Mouse (Mus musculus) megakaryocyte, embryonic 14.5 days (primary cell): Measurements from ENCODE around the gene Nkx1-2. TPM values are rescaled to one million over a fixed set of nuclear protein-coding genes. Genes with fewer than 3 reads are reported as not detected.

Experiments used
- H3K27me3 ChIP-seq: replicated peaks from 2 replicates; pipeline ENCODE3; 2012; ENCODE audit warnings: inconsistent platforms
- H3K36me3 ChIP-seq: replicated peaks from 2 replicates; pipeline ENCODE3; 2012; ENCODE audit warnings: low read length, inconsistent platforms, mixed read lengths
- H3K4me1 ChIP-seq: 2 replicates; pipeline ENCODE4 v1.6.1; 2012; ENCODE audit warnings: inconsistent platforms
- H3K4me3 ChIP-seq: replicated peaks from 2 replicates; pipeline ENCODE3; 2012; ENCODE audit warnings: moderate library complexity, mild to moderate bottlenecking, inconsistent platforms
- H3K9me3 ChIP-seq: 2 replicates; pipeline ENCODE4 v1.6.1; 2012; ENCODE audit warnings: inconsistent platforms
- FLI1 ChIP-seq: IDR thresholded peaks from 2 replicates; pipeline ENCODE4 v1.6.1; 2012; ENCODE audit warnings: low read length, inconsistent platforms, mixed read lengths
- GATA1 ChIP-seq: IDR thresholded peaks from 3 replicates; pipeline ENCODE4 v1.6.1; 2012; ENCODE audit warnings: mixed read lengths, low read length, inconsistent platforms, borderline replicate concordance
- polyA plus RNA-seq: library from polyadenylated mRNA; stranded (reverse); fragments of >175 nt; gene quantifications from 2 replicates; pipeline ENCODE4 v1.2.3, GENCODE M21; 2012; ENCODE audit warnings: low replicate concordance; ENCODE audit not compliant: insufficient read depth

Nkx1-2 gene
- not detected in 2 replicates for polyA plus RNA-seq

DNA sequence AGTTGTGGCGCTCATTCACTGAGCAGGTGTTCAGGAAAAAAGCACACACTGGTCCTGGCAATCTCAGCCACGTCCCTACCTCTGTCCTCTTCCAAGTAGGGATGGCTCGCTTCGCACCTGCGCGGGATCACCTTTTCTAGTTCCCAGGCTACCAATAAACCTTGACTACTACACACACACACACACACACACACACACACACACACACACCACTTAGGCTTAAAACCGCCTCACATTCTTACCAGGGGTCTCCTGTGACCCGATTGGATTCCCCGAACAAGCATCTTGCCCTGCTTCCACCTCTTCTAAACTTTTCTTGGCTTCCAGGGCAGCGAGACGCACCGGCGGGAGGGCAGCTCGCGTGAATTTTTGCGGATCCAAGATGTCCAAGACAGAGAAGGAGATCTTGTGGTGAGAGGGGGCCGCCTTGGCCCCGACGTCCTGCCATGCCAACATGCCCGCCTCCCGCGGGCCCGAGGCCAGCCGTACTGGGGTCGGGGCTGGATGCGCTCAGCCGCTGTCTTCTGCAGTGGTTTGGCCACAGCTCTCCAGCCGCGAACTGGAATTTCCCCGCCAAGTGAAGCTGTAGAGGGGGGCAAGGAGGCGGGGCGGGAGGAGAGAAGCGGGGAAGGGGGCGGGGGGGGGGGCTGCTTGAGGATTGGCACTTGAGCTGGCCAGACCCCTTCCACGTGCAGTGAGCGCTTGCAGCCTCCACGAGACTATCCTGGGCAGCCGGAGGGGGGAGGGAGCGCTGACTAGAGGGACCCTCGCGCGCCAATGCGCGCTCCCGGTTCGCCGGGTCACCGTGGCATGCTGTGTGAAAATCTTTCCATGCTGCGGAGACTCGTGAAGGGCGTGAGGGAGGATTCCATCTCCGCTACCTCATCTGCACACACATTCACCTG is at the start of gene Nkx1-2:
Gene Nkx1-2 (minus strand): TSS at position 567 of the 905 bp plus-strand sequence.
- Histone ChIP-seq H3K27me3 (peaks cover 97% of the 10 kb centered on the region), H3K4me3 (peak within 1 kb of the TSS; percentile 75), H3K4me1 (peaks cover 40% of the 10 kb centered on the region)

DNA sequence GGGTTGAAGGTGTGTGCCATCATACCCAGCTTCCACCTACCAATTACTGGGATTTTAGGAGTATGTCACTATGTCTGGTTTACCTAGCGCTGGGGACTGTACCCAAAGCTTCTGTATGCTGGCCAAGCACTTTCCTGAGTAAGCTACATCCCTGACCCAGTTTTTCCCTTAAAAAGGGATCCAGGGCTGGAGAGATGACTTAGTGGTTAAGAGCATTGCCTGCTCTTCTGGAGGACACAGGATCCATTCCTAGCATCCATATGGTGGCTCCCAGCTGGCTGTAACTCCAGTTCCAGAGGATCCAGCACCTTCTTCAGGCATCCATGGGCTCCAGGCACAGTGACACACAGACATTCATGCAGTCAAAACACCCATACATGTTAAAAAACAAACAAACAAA is 47.1 kb upstream of the Nkx1-2 start:
- TF ChIP-seq GATA1 (no peak), FLI1 (no peak)
- H3K4me1 ChIP-seq, result peaks cover 12% of the 10 kb centered on the region
- no peaks in the 10 kb centered on the region for H3K36me3 ChIP-seq
- no peaks in the 10 kb centered on the region for H3K9me3 ChIP-seq
- peaks cover 20% of the 10 kb centered on the region for H3K27me3 ChIP-seq
- no peak overlapping the region for H3K4me3 ChIP-seq

More for the DNA sequence above, at the start of gene Nkx1-2:
- TF ChIP-seq FLI1 (no peak), GATA1 (no peak)
- no peaks in the 10 kb centered on the region for H3K9me3 ChIP-seq
- no peaks in the 10 kb centered on the region for H3K36me3 ChIP-seq

DNA sequence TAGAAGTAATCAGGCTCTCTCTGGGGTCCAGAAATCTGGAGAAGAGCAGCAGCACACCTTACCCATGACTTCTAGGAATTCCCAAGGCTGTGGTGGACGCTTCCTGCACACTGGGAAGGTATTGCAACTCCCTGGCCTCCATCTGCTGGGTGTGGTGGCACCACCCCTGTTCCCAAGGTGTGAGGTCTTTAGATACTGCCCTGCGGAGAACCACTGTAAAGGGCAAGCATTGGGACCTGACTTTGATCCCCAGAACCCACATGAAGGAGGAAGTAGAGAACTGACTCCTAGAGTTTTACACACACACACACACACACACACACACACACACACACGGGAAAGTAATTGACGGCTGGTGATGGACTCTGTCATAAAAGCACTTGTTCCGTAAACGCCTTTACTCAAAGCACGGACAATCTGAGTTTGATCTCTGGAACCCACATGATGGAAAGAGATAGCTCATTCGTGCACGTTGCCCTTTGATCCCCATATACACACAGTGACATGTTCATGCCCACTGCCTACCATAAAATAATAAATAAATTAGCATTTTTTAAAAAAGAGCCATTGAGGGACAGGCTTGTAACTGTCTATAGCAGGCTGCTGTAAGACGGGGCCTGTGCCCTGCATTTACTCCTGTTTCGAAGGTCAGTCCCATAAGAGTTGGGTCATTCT is 45.3 kb upstream of the Nkx1-2 start:
- TF ChIP-seq GATA1 (no peak), FLI1 (no peak)
- Histone ChIP-seq H3K36me3 (no peaks in the 10 kb centered on the region), H3K27me3 (peaks cover 25% of the 10 kb centered on the region), H3K9me3 (no peaks in the 10 kb centered on the region), H3K4me3 (no peak overlapping the region), H3K4me1 (peaks cover 17% of the 10 kb centered on the region)

DNA sequence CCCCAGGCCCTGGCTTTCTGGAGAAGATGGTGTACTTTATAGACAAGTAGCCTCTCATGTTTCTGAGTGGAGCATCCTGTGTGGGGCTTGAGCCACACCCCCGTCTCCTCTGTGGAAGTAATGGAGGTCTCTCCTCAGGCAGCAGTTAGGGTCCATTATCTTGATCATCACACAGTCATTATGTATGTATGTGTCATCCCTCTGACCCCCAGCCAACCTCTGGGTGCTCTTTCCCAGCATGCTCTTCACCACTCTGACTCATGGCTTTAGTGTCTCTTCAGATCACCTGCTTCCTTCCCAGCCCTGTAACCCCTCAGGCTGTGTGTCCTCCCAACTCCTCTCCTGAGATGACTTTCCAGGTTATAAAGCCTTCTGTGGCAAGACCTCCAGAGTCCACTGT is 42.2 kb upstream of the Nkx1-2 start:
- Histone ChIP-seq H3K27me3 (peaks cover 25% of the 10 kb centered on the region), H3K4me3 (no peak overlapping the region), H3K36me3 (no peaks in the 10 kb centered on the region), H3K4me1 (peaks cover 32% of the 10 kb centered on the region), H3K9me3 (no peaks in the 10 kb centered on the region)
- no peak for TF ChIP-seq FLI1

DNA sequence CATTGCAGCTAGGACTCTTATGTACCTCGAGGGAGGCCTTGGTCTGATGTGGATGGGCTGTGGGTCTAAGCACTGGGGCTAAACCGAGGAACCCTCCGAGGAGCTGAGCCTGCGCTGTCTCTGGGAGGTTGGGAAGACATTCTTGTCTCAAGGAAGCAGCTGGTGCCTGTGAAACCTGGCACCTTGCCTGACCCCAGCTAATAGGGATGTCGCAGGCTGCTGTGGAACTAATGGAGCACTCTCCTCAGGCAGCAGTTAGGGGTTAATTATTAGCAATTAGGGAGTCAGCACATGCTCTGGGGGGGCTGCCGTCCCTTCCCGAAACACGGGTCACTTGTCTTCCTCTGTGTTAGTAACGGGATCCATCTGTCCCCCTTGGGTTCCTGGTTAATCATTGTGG is 41.5 kb upstream of the Nkx1-2 start:
- peaks cover 32% of the 10 kb centered on the region for H3K4me1 ChIP-seq
- H3K9me3 ChIP-seq, result no peaks in the 10 kb centered on the region
- TF ChIP-seq FLI1 (no peak), GATA1 (no peak)
- H3K36me3 ChIP-seq, result no peaks in the 10 kb centered on the region
- H3K27me3 ChIP-seq, result peaks cover 22% of the 10 kb centered on the region
- H3K4me3 ChIP-seq, result no peak overlapping the region

DNA sequence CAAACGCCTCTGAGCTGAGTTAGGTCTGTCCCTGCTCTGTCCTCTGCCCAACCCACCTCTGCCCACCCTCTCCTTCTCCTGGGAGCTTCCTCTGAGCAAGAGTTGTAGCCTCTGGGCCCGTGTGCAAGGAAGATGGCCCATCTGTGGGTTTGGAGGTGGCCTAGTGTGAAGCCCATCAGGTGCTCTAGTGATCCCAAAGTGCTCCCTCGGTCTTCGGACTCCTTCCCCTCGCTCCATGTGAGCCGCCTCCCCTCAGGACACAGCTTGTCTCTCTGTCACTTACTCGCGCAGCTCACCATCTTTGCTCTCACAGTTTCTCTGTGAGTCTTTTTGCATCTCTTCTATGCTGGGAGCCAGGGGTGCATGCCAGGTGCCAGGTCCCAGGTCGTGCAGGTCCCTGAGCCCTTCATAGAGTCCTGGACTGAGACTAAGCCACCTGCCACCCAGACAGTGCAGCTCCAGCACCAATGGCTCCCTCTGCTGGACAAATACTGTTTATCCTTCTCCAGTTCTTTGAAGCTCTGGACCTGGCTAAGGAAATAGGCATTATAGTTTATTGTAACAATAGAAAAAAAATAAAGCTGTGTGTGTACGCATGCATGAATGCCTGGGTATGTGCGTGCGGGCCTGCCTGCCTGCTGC is 39.1 kb upstream of the Nkx1-2 start:
- Histone ChIP-seq H3K27me3 (peaks cover 22% of the 10 kb centered on the region), H3K36me3 (no peaks in the 10 kb centered on the region), H3K9me3 (no peaks in the 10 kb centered on the region), H3K4me3 (no peak overlapping the region), H3K4me1 (peaks cover 39% of the 10 kb centered on the region)
- TF ChIP-seq GATA1, result no peak
- TF ChIP-seq FLI1, result no peak

DNA sequence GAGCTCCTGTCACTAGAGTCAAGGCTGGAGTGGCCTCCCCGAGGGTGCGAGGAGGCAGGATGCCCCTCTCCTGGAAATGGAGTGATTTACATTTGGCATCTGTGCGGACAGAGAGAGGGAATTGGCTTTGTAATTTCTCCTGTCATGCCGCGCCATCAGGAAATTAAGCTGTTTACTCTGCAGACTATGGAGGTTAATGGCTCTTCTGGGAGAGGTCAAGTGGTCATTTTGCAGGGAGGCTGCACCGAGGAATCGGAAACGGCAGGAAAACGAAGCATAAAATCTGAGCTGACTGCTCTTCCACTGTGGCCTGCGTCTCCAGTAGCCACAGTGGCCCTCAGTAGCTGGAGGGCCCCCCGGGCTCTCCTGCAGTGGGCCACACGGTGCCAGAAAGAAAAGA is 37.9 kb upstream of the Nkx1-2 start:
- H3K4me1 ChIP-seq, result peaks cover 52% of the 10 kb centered on the region
- H3K9me3 ChIP-seq, result no peaks in the 10 kb centered on the region
- TF ChIP-seq FLI1 (no peak), GATA1 (no peak)
- no peak overlapping the region for H3K4me3 ChIP-seq
- H3K27me3 ChIP-seq, result peaks cover 22% of the 10 kb centered on the region
- H3K36me3 ChIP-seq, result no peaks in the 10 kb centered on the region

DNA sequence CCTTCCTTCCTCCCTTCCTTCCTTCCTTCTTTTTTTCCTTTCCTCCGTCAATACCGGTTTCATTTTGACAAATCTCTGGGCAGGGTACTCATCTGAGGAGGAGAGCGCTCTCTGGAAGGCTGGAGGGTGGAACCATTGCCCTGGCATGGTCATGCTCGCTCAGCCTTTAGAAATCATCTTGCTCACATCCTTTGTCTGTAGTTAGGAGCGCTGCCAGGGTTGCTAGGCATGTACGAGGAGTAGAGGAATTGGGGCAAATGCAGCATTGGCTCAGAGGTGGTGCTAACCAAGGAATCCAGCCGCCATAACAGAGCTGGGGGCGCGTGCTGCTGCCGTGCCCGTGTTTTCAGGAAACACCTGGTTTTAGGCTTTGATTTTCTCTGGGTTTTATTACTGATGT is 31.9 kb upstream of the Nkx1-2 start:
- H3K36me3 ChIP-seq, result no peaks in the 10 kb centered on the region
- TF ChIP-seq FLI1 (no peak), GATA1 (no peak)
- H3K9me3 ChIP-seq, result no peaks in the 10 kb centered on the region
- peaks cover 63% of the 10 kb centered on the region for H3K4me1 ChIP-seq
- peaks cover 28% of the 10 kb centered on the region for H3K27me3 ChIP-seq
- H3K4me3 ChIP-seq, result peak overlapping the region; percentile 23

DNA sequence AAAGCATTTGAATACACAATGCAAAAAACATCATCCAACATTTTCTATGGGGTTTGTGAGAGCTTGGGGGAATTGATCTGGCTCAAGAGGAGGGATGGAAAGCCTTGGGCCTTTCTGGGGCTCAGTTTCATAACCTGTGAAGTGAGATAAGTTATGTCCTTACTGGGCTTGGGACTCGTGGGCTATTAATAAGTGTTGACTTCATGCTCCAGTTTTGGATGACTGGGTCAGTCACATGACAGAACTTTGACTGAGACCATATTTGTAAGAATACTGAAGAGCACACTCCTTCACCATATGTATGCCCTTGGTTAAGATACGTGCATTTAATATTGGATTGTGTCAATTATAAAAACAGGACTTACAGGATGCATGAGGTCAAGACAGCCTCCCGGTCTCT is 28.0 kb upstream of the Nkx1-2 start:
- no peaks in the 10 kb centered on the region for H3K36me3 ChIP-seq
- TF ChIP-seq GATA1 (no peak), FLI1 (no peak)

More for the DNA sequence above, 28.0 kb upstream of the Nkx1-2 start:
- H3K27me3 ChIP-seq, result peaks cover 28% of the 10 kb centered on the region
- no peak overlapping the region for H3K4me3 ChIP-seq
- H3K4me1 ChIP-seq, result peaks cover 51% of the 10 kb centered on the region
- H3K9me3 ChIP-seq, result no peaks in the 10 kb centered on the region
